Mouse (Mus musculus) pancreas, adult 10 weeks (tissue): Measurements from ENCODE around the gene Hsph1. TPM values are rescaled to one million over a fixed set of nuclear protein-coding genes. Genes with fewer than 3 reads are reported as not detected.

Source experiments
- polyA plus RNA-seq: library from polyadenylated mRNA; stranded (reverse); fragments of 350-450 nt; fragmentation: Illumina TruSeq; extraction: RNeasy Lipid Tissue Mini Kit (QIAGEN cat#74804); gene quantifications from one replicate; pipeline ENCODE4 v1.2.3, GENCODE M21; 2015; ENCODE audit warnings: low read depth, low replicate concordance; ENCODE audit not compliant: insufficient read depth

Gene Hsph1
- 25.9 TPM for polyA plus RNA-seq

GRCm38 (mm10) chr5:149636075-149636920 is at the start of gene Hsph1:
TSS of gene Hsph1 (minus strand) at chr5:149636376.

GRCm38 (mm10) chr5:149678100-149678989 is 42.2 kb upstream of the Hsph1 start, which contains the start of gene B3glct:
TSS of gene B3glct (plus strand) at chr5:149678230.

Other genes starting within 250 kb of the Hsph1 start
- 9.8 TPM for gene Medag, start 224.6 kb downstream of the Hsph1 start, polyA plus RNA-seq
- gene Tex26, start 196.7 kb downstream of the Hsph1 start, polyA plus RNA-seq = not detected
- gene Wdr95, start 107.7 kb downstream of the Hsph1 start, polyA plus RNA-seq = not detected
- 1.6 TPM for gene B3glct, start 41.9 kb upstream of the Hsph1 start, polyA plus RNA-seq